Mouse (Mus musculus): ENCODE data around the gene Rerg. TPM values are rescaled to one million over a fixed set of nuclear protein-coding genes. Genes with fewer than 3 reads are reported as not detected.

Rerg gene
- polyA plus RNA-seq, 1 experiment, result 6.8 TPM

- no peak for TF ChIP-seq CTCF (IDR thresholded peaks at IDR 0.05; ENCODE audit: extremely low read depth, insufficient read depth, low read length)
- no peak for TF ChIP-seq POLR2A (IDR thresholded peaks at IDR 0.05; ENCODE audit: extremely low read depth, insufficient read depth, low read length)
- H3K4me1 ChIP-seq (ENCODE audit: control insufficient read depth, insufficient read depth, low read length), result no peaks in the 10 kb centered on the region
- H3K4me3 ChIP-seq (ENCODE audit: insufficient read depth, low read length), result no peak overlapping the region
Observed at GRCm38 (mm10) chr6:137151015-137151414, 19.3 kb downstream of the Rerg start.

DNA sequence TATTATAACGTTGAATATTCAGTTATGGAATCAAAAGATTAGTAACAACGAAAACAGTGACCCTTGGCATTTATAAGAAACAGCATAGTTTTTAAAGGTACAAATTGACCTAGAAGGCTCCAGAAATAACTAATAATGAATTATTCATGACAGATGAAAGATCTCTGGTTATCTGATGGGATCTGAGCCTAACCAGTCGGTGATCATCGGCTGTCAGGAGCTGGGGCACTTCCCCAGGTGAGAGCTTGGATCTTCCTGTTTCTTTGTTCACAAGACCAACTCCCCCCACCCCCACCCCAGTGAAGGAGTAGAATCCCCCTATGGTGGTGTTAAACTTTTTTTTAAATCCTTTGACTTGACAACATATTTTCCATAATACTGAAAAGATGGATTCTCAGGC is 20.5 kb downstream of the Rerg start:
- Histone ChIP-seq H3K4me1 (ENCODE audit: control insufficient read depth, insufficient read depth, low read length) (no peaks in the 10 kb centered on the region), H3K4me3 (ENCODE audit: insufficient read depth, low read length) (no peak overlapping the region), H3K27ac (ENCODE audit: insufficient read depth, low read length) (no peak overlapping the region)
- no peak for TF ChIP-seq CTCF (IDR thresholded peaks at IDR 0.05; ENCODE audit: extremely low read depth, insufficient read depth, low read length)
- no peak for TF ChIP-seq POLR2A (IDR thresholded peaks at IDR 0.05; ENCODE audit: extremely low read depth, insufficient read depth, low read length)

More at GRCm38 (mm10) chr6:137151015-137151414, 19.3 kb downstream of the Rerg start:
- no peak overlapping the region for H3K27ac ChIP-seq (ENCODE audit: insufficient read depth, low read length)

- H3K4me1 ChIP-seq (ENCODE audit: control insufficient read depth, insufficient read depth, low read length), result no peaks in the 10 kb centered on the region
- H3K27ac ChIP-seq (ENCODE audit: insufficient read depth, low read length), result no peak overlapping the region
- H3K4me3 ChIP-seq (ENCODE audit: insufficient read depth, low read length), result no peak overlapping the region
- TF ChIP-seq CTCF (IDR thresholded peaks at IDR 0.05; ENCODE audit: extremely low read depth, insufficient read depth, low read length), result no peak
- no peak for TF ChIP-seq POLR2A (IDR thresholded peaks at IDR 0.05; ENCODE audit: extremely low read depth, insufficient read depth, low read length)
Observed at GRCm38 (mm10) chr6:137146910-137147309, 23.4 kb downstream of the Rerg start.

GRCm38 (mm10) chr6:137145611-137146010 is 24.7 kb downstream of the Rerg start:
- Histone ChIP-seq H3K4me1 (ENCODE audit: control insufficient read depth, insufficient read depth, low read length) (no peaks in the 10 kb centered on the region), H3K27ac (ENCODE audit: insufficient read depth, low read length) (no peak overlapping the region), H3K4me3 (ENCODE audit: insufficient read depth, low read length) (no peak overlapping the region)
- TF ChIP-seq CTCF (IDR thresholded peaks at IDR 0.05; ENCODE audit: extremely low read depth, insufficient read depth, low read length), result no peak
- TF ChIP-seq POLR2A (IDR thresholded peaks at IDR 0.05; ENCODE audit: extremely low read depth, insufficient read depth, low read length), result no peak

DNA sequence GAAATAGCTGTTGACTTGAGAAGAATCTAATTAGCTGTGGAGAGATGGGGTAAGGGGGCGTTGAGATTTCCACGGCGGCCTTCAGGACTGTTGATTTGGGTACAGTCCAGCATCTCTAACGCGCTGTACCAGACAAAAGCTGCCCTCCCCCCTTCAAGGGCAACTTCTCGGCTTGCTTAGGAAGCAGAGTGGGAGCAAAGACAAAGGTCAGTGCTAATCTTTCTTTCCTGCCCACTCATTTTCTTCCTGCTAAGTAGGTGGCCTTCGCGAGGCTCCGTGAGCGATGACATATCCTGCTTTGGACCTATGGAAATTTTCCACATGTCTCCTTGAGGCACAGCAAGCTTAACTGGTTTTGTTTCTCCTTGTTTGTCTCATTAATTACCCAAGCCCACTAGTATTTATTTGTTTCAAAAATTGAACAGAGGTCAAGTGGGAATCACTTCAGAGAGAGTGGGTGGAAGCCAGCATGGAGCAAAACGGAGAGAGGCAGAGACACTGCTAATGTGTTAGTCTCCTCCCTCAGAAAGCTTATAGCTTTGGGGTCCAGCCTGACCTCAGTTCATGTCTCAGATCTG is 25.2 kb downstream of the Rerg start:
- TF ChIP-seq CTCF (IDR thresholded peaks at IDR 0.05; ENCODE audit: extremely low read depth, insufficient read depth, low read length), result no peak
- TF ChIP-seq POLR2A (IDR thresholded peaks at IDR 0.05; ENCODE audit: extremely low read depth, insufficient read depth, low read length), result no peak

GRCm38 (mm10) chr6:137144526-137144840 is 25.8 kb downstream of the Rerg start:
- TF ChIP-seq POLR2A (IDR thresholded peaks at IDR 0.05; ENCODE audit: extremely low read depth, insufficient read depth, low read length) (no peak), CTCF (IDR thresholded peaks at IDR 0.05; ENCODE audit: extremely low read depth, insufficient read depth, low read length) (no peak)
- no peak overlapping the region for H3K27ac ChIP-seq (ENCODE audit: insufficient read depth, low read length)
- no peaks in the 10 kb centered on the region for H3K4me1 ChIP-seq (ENCODE audit: control insufficient read depth, insufficient read depth, low read length)
- no peak overlapping the region for H3K4me3 ChIP-seq (ENCODE audit: insufficient read depth, low read length)

More for the DNA sequence above, 25.2 kb downstream of the Rerg start:
- H3K4me3 ChIP-seq (ENCODE audit: insufficient read depth, low read length), result no peak overlapping the region
- no peak overlapping the region for H3K27ac ChIP-seq (ENCODE audit: insufficient read depth, low read length)
- H3K4me1 ChIP-seq (ENCODE audit: control insufficient read depth, insufficient read depth, low read length), result no peaks in the 10 kb centered on the region

- TF ChIP-seq CTCF (IDR thresholded peaks at IDR 0.05; ENCODE audit: extremely low read depth, insufficient read depth, low read length), result no peak
- no peak for TF ChIP-seq POLR2A (IDR thresholded peaks at IDR 0.05; ENCODE audit: extremely low read depth, insufficient read depth, low read length)
- H3K27ac ChIP-seq (ENCODE audit: insufficient read depth, low read length), result no peak overlapping the region
- no peak overlapping the region for H3K4me3 ChIP-seq (ENCODE audit: insufficient read depth, low read length)
- H3K4me1 ChIP-seq (ENCODE audit: control insufficient read depth, insufficient read depth, low read length), result no peaks in the 10 kb centered on the region
Observed at GRCm38 (mm10) chr6:137143818-137144525, 26.3 kb downstream of the Rerg start.

GRCm38 (mm10) chr6:137142796-137143195 is 27.5 kb downstream of the Rerg start:
- no peak overlapping the region for H3K4me3 ChIP-seq (ENCODE audit: insufficient read depth, low read length)
- H3K4me1 ChIP-seq (ENCODE audit: control insufficient read depth, insufficient read depth, low read length), result no peaks in the 10 kb centered on the region
- H3K27ac ChIP-seq (ENCODE audit: insufficient read depth, low read length), result no peak overlapping the region
- TF ChIP-seq CTCF (IDR thresholded peaks at IDR 0.05; ENCODE audit: extremely low read depth, insufficient read depth, low read length) (no peak), POLR2A (IDR thresholded peaks at IDR 0.05; ENCODE audit: extremely low read depth, insufficient read depth, low read length) (no peak)

- H3K27ac ChIP-seq (ENCODE audit: insufficient read depth, low read length), result no peak overlapping the region
- no peaks in the 10 kb centered on the region for H3K4me1 ChIP-seq (ENCODE audit: control insufficient read depth, insufficient read depth, low read length)
- TF ChIP-seq POLR2A (IDR thresholded peaks at IDR 0.05; ENCODE audit: extremely low read depth, insufficient read depth, low read length) (no peak), CTCF (IDR thresholded peaks at IDR 0.05; ENCODE audit: extremely low read depth, insufficient read depth, low read length) (no peak)
- no peak overlapping the region for H3K4me3 ChIP-seq (ENCODE audit: insufficient read depth, low read length)
Observed at GRCm38 (mm10) chr6:137141247-137141820, 29.0 kb downstream of the Rerg start.

DNA sequence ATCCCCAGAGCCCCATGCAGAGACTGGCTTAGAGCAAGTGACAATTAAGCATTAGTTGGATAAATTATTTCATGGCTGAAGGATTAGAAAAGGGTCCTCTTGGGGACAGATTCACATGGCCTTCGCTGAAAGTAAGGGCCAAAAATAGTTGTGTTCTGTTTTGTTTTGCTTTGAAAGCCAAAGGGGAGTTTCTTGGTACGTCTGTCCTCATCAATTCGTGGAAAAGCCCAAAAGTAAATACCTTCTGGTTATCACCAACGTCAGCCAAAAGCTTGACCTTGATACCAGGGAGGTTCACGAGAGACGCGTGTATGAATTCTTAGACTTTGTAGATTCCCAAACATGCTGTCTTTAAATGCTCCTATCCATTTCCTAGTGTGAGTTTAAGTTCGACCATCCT is 31.5 kb downstream of the Rerg start:
- no peak overlapping the region for H3K4me3 ChIP-seq (ENCODE audit: insufficient read depth, low read length)
- TF ChIP-seq POLR2A (IDR thresholded peaks at IDR 0.05; ENCODE audit: extremely low read depth, insufficient read depth, low read length) (no peak), CTCF (IDR thresholded peaks at IDR 0.05; ENCODE audit: extremely low read depth, insufficient read depth, low read length) (no peak)
- no peaks in the 10 kb centered on the region for H3K4me1 ChIP-seq (ENCODE audit: control insufficient read depth, insufficient read depth, low read length)
- H3K27ac ChIP-seq (ENCODE audit: insufficient read depth, low read length), result no peak overlapping the region

All from cortical plate, adult 2 months (tissue).